Mouse (Mus musculus) lung, postnatal 4 days (tissue): ENCODE data around the gene Triobp.

Source experiments
- DNase-seq, 2 experiments: peaks; one replicate each; pipeline ENCODE4 v3.0.0; 2021

The Triobp gene

GRCm38 (mm10) chr15:79037913-79038328 lies 90.4 kb downstream of the Triobp start:
- peak; percentile 72 to 79 for DNase-seq

GRCm38 (mm10) chr15:79038331-79038730 lies 90.8 kb downstream of the Triobp start:
- no peak for DNase-seq

- DNase-seq = peak; percentile 91
Observed at GRCm38 (mm10) chr15:79038853-79039252, 91.3 kb downstream of the Triobp start.

GRCm38 (mm10) chr15:79040501-79041416 lies 93.2 kb downstream of the Triobp start:
- DNase-seq = peak; percentile 33 to 40

GRCm38 (mm10) chr15:79041585-79041984 lies 94.1 kb downstream of the Triobp start, which contains the start of gene Galr3:
Gene Galr3 (plus strand): TSS chr15:79041885.
- no peak for DNase-seq

GRCm38 (mm10) chr15:79042721-79043491 lies 95.4 kb downstream of the Triobp start:
- peak in 1 of 2 experiments; percentile 44 for DNase-seq

GRCm38 (mm10) chr15:79044837-79045236 lies 97.3 kb downstream of the Triobp start:
- no peak for DNase-seq

GRCm38 (mm10) chr15:79048186-79048585 lies 100.7 kb downstream of the Triobp start:
- no peak for DNase-seq

GRCm38 (mm10) chr15:79050160-79050845 lies 102.8 kb downstream of the Triobp start:
- no peak for DNase-seq

GRCm38 (mm10) chr15:79050964-79051363 lies 103.4 kb downstream of the Triobp start:
- DNase-seq = no peak

GRCm38 (mm10) chr15:79051461-79052360 lies 104.2 kb downstream of the Triobp start:
- DNase-seq = peak; percentile 43 to 70

- no peak for DNase-seq
Observed at GRCm38 (mm10) chr15:79052366-79052765, 104.8 kb downstream of the Triobp start.
